Mouse (Mus musculus): Measurements from ENCODE around the gene Slc34a1. TPM values are rescaled to one million over a fixed set of nuclear protein-coding genes. Genes with fewer than 3 reads are reported as not detected.
"Not testable (repeated sequence)": the region's sequence is repeated elsewhere in the genome, so short reads cannot be mapped to it uniquely, and the experiment has no call there.

Gene Slc34a1
- polyA plus RNA-seq, 1 experiment from 2014 or later, result 0.06 TPM

- no peak overlapping the region for H3K27ac ChIP-seq
- H3K36me3 ChIP-seq, result no peaks in the 10 kb centered on the region
- H3K4me1 ChIP-seq, result peaks cover 24% of the 10 kb centered on the region
- no peaks in the 10 kb centered on the region for H3K9me3 ChIP-seq
- H3K4me3 ChIP-seq, result peak overlapping the region; percentile 31
- WGBS, result 10% methylated on average over 35 of the region's 35 CpGs
- peak overlapping the region; percentile 57 for H3K4me2 ChIP-seq (replicated peaks)
- H3K9ac ChIP-seq, result peak overlapping the region; percentile 53; the same call in 1 of the 2 replicates
- H3K27me3 ChIP-seq, result peaks cover 62% of the 10 kb centered on the region
- ATAC-seq (ENCODE audit: low FRiP score, low read depth), result peak; percentile 64; the same call in 1 of the 2 replicates
These were observed 23.2 kb downstream of the Slc34a1 start for GRCm38 (mm10) chr13:55420933-55421800.

- H3K4me3 ChIP-seq, result no peak within 1 kb of the TSS
- H3K4me1 ChIP-seq, result peaks cover 4% of the 10 kb centered on the region
- H3K9me3 ChIP-seq, result peaks cover 5% of the 10 kb centered on the region; the same call in 1 of the 2 replicates
- peak within 1 kb of the TSS; percentile 32; the same call in 1 of the 2 replicates for H3K9ac ChIP-seq
- H3K36me3 ChIP-seq, result no peaks in the 10 kb centered on the region
- H3K27ac ChIP-seq, result no peak within 1 kb of the TSS
- ATAC-seq (ENCODE audit: low FRiP score, low read depth), result no peak
- H3K4me2 ChIP-seq (replicated peaks), result no peak within 1 kb of the TSS
- H3K27me3 ChIP-seq, result peaks cover 15% of the 10 kb centered on the region
- WGBS, result 85% methylated on average over 10 of the region's 10 CpGs
These were observed 28.6 kb downstream of the Slc34a1 start, which contains the start of gene F12 for GRCm38 (mm10) chr13:55426613-55427012. TSS of gene F12 (minus strand) at chr13:55426793.

GRCm38 (mm10) chr13:55429226-55429888 lies 31.4 kb downstream of the Slc34a1 start:
- peaks cover 6% of the 10 kb centered on the region; the same call in 1 of the 2 replicates for H3K9me3 ChIP-seq
- ATAC-seq (ENCODE audit: low FRiP score, low read depth), result no peak
- no peaks in the 10 kb centered on the region for H3K36me3 ChIP-seq
- no peak overlapping the region for H3K9ac ChIP-seq
- H3K27ac ChIP-seq, result no peak overlapping the region
- 66% methylated on average over 12 of the region's 12 CpGs for WGBS
- H3K4me2 ChIP-seq (replicated peaks), result no peak overlapping the region
- H3K4me3 ChIP-seq, result no peak overlapping the region
- no peaks in the 10 kb centered on the region for H3K4me1 ChIP-seq
- no peaks in the 10 kb centered on the region for H3K27me3 ChIP-seq

- Histone ChIP-seq H3K4me3 (no peak overlapping the region), H3K9ac (no peak overlapping the region), H3K27me3 (no peaks in the 10 kb centered on the region), H3K4me1 (no peaks in the 10 kb centered on the region), H3K4me2 (replicated peaks) (no peak overlapping the region), H3K9me3 (peaks cover 9% of the 10 kb centered on the region; the same call in 1 of the 2 replicates), H3K36me3 (no peaks in the 10 kb centered on the region), H3K27ac (no peak overlapping the region)
- WGBS, result 74% methylated on average over 2 of the region's 2 CpGs
- ATAC-seq (ENCODE audit: low FRiP score, low read depth), result no peak
These were observed 32.6 kb downstream of the Slc34a1 start for GRCm38 (mm10) chr13:55430566-55430965.

GRCm38 (mm10) chr13:55431889-55432685 lies 34.1 kb downstream of the Slc34a1 start:
- H3K27me3 ChIP-seq, result no peaks in the 10 kb centered on the region
- H3K27ac ChIP-seq, result no peak overlapping the region
- no peaks in the 10 kb centered on the region for H3K36me3 ChIP-seq
- H3K4me3 ChIP-seq, result no peak overlapping the region
- peaks cover 9% of the 10 kb centered on the region; the same call in 1 of the 2 replicates for H3K9me3 ChIP-seq
- H3K4me1 ChIP-seq, result no peaks in the 10 kb centered on the region
- no peak overlapping the region for H3K4me2 ChIP-seq (replicated peaks)
- H3K9ac ChIP-seq, result no peak overlapping the region
- WGBS, result 78% methylated on average over 10 of the region's 10 CpGs
- no peak for ATAC-seq (ENCODE audit: low FRiP score, low read depth)

GRCm38 (mm10) chr13:55437111-55437629 lies 39.2 kb downstream of the Slc34a1 start:
- not testable (repeated sequence) for H3K27me3 ChIP-seq; H3K4me2 ChIP-seq (replicated peaks); ATAC-seq (ENCODE audit: low FRiP score, low read depth); H3K27ac ChIP-seq; H3K36me3 ChIP-seq; H3K4me1 ChIP-seq; H3K4me3 ChIP-seq; H3K9ac ChIP-seq
- peaks cover 11% of the 10 kb centered on the region for H3K9me3 ChIP-seq
- 76% methylated on average over 15 of the region's 15 CpGs for WGBS

GRCm38 (mm10) chr13:55443799-55444285 lies 45.9 kb downstream of the Slc34a1 start:
- 42% methylated on average over 9 of the region's 9 CpGs for WGBS
- Histone ChIP-seq H3K9ac (peak overlapping the region; percentile 59; the same call in 1 of the 2 replicates), H3K27ac (peak overlapping the region; percentile 94), H3K4me3 (peak overlapping the region; percentile 86), H3K9me3 (no peaks in the 10 kb centered on the region), H3K4me2 (replicated peaks) (peak overlapping the region; percentile 86), H3K27me3 (no peaks in the 10 kb centered on the region), H3K4me1 (peaks cover 32% of the 10 kb centered on the region), H3K36me3 (no peaks in the 10 kb centered on the region)
- ATAC-seq (ENCODE audit: low FRiP score, low read depth), result no peak

- H3K9me3 ChIP-seq, result no peaks in the 10 kb centered on the region
- H3K4me1 ChIP-seq, result peaks cover 32% of the 10 kb centered on the region
- peak; percentile 84 for ATAC-seq (ENCODE audit: low FRiP score, low read depth)
- peak overlapping the region; percentile 86 for H3K4me2 ChIP-seq (replicated peaks)
- H3K27ac ChIP-seq, result peak overlapping the region; percentile 94
- H3K36me3 ChIP-seq, result peaks cover 4% of the 10 kb centered on the region; the same call in 1 of the 2 replicates
- peak overlapping the region; percentile 86 for H3K4me3 ChIP-seq
- H3K9ac ChIP-seq, result peak overlapping the region; percentile 59
- WGBS, result 2% methylated on average over 33 of the region's 33 CpGs
- no peaks in the 10 kb centered on the region for H3K27me3 ChIP-seq
These were observed 46.4 kb downstream of the Slc34a1 start for GRCm38 (mm10) chr13:55444286-55444936.

GRCm38 (mm10) chr13:55444937-55445315 lies 46.9 kb downstream of the Slc34a1 start, which contains the start of gene Grk6:
TSS of gene Grk6 (plus strand) at chr13:55445072.
- H3K9ac ChIP-seq, result peak within 1 kb of the TSS; percentile 96
- H3K4me2 ChIP-seq (replicated peaks), result peak within 1 kb of the TSS; percentile 86
- H3K27me3 ChIP-seq, result no peaks in the 10 kb centered on the region
- peak within 1 kb of the TSS; percentile 86 for H3K4me3 ChIP-seq
- 0% methylated on average over 22 of the region's 35 CpGs for WGBS
- peaks cover 32% of the 10 kb centered on the region for H3K4me1 ChIP-seq
- ATAC-seq (ENCODE audit: low FRiP score, low read depth), result peak; percentile 96
- H3K36me3 ChIP-seq, result peaks cover 9% of the 10 kb centered on the region
- no peaks in the 10 kb centered on the region for H3K9me3 ChIP-seq
- H3K27ac ChIP-seq, result peak within 1 kb of the TSS; percentile 95

GRCm38 (mm10) chr13:55445361-55446091 lies 47.5 kb downstream of the Slc34a1 start:
- Histone ChIP-seq H3K27ac (peak overlapping the region; percentile 95), H3K9ac (peak overlapping the region; percentile 96), H3K9me3 (no peaks in the 10 kb centered on the region), H3K27me3 (no peaks in the 10 kb centered on the region), H3K36me3 (peaks cover 15% of the 10 kb centered on the region), H3K4me1 (peaks cover 32% of the 10 kb centered on the region), H3K4me3 (peak overlapping the region; percentile 86), H3K4me2 (replicated peaks) (peak overlapping the region; percentile 86)
- ATAC-seq (ENCODE audit: low FRiP score, low read depth), result no peak; the same call in 1 of the 2 replicates
- WGBS, result under 1% methylated on average over 66 of the region's 66 CpGs
